Mouse (Mus musculus): Measurements from ENCODE around the gene Ppp2r5c. TPM values are rescaled to one million over a fixed set of nuclear protein-coding genes. Genes with fewer than 3 reads are reported as not detected.

Gene Ppp2r5c
- polyA plus RNA-seq, 1 experiment from 2014 or later, result 138 TPM

GRCm38 (mm10) chr12:110563383-110563782 is 116.5 kb downstream of the Ppp2r5c start:
- Histone ChIP-seq H3K4me2 (ENCODE audit: low read length) (no peak overlapping the region), H3K9me3 (ENCODE audit: control insufficient read depth, low read length) (no peaks in the 10 kb centered on the region), H3K4me3 (ENCODE audit: control insufficient read depth in 1 of 2, insufficient read depth in 1 of 2, low read depth in 1 of 2, low read length in 2 of 2) (no peak overlapping the region), H3K27me3 (ENCODE audit: control insufficient read depth, insufficient read depth, low read length) (no peaks in the 10 kb centered on the region), H3K27ac (replicated peaks in 1 of 2; ENCODE audit: control insufficient read depth in 1 of 2, insufficient read depth in 1 of 2, low read depth in 2 of 2, low read length in 2 of 2) (no peak overlapping the region), H3K9ac (ENCODE audit: low read length) (no peak overlapping the region), H3K4me1 (ENCODE audit: control insufficient read depth in 2 of 2, insufficient read depth in 2 of 2, low read length in 2 of 2) (no peaks in the 10 kb centered on the region), H3K36me3 (ENCODE audit: control insufficient read depth, insufficient read depth, low read length) (peaks cover 99% of the 10 kb centered on the region)
- no peak for ATAC-seq (ENCODE audit: insufficient number of reproducible peaks, insufficient read depth, low FRiP score, low read depth)
- WGBS, result 65% methylated on average over 11 of the region's 11 CpGs

GRCm38 (mm10) chr12:110564848-110565247 is 117.9 kb downstream of the Ppp2r5c start:
- H3K9ac ChIP-seq (ENCODE audit: low read length), result no peak overlapping the region
- no peaks in the 10 kb centered on the region for H3K9me3 ChIP-seq (ENCODE audit: control insufficient read depth, low read length)
- 97% methylated on average over 11 of the region's 11 CpGs for whole genome bisulfite sequencing
- H3K4me2 ChIP-seq (ENCODE audit: low read length), result no peak overlapping the region
- no peak overlapping the region for H3K27ac ChIP-seq (replicated peaks in 1 of 2; ENCODE audit: control insufficient read depth in 1 of 2, insufficient read depth in 1 of 2, low read depth in 2 of 2, low read length in 2 of 2)
- no peak for ATAC-seq (ENCODE audit: insufficient number of reproducible peaks, insufficient read depth, low FRiP score, low read depth)
- no peak overlapping the region for H3K4me3 ChIP-seq (ENCODE audit: control insufficient read depth in 1 of 2, insufficient read depth in 1 of 2, low read depth in 1 of 2, low read length in 2 of 2)
- no peaks in the 10 kb centered on the region for H3K27me3 ChIP-seq (ENCODE audit: control insufficient read depth, insufficient read depth, low read length)
- H3K4me1 ChIP-seq (ENCODE audit: control insufficient read depth in 2 of 2, insufficient read depth in 2 of 2, low read length in 2 of 2), result no peaks in the 10 kb centered on the region
- H3K36me3 ChIP-seq (ENCODE audit: control insufficient read depth, insufficient read depth, low read length), result peaks cover 99% of the 10 kb centered on the region

- no peaks in the 10 kb centered on the region for H3K9me3 ChIP-seq (ENCODE audit: control insufficient read depth, low read length)
- no peaks in the 10 kb centered on the region for H3K4me1 ChIP-seq (ENCODE audit: control insufficient read depth in 2 of 2, insufficient read depth in 2 of 2, low read length in 2 of 2)
- ATAC-seq (ENCODE audit: insufficient number of reproducible peaks, insufficient read depth, low FRiP score, low read depth), result no peak
- no peaks in the 10 kb centered on the region for H3K27me3 ChIP-seq (ENCODE audit: control insufficient read depth, insufficient read depth, low read length)
- no peak overlapping the region for H3K4me3 ChIP-seq (ENCODE audit: control insufficient read depth in 1 of 2, insufficient read depth in 1 of 2, low read depth in 1 of 2, low read length in 2 of 2)
- no peak overlapping the region for H3K4me2 ChIP-seq (ENCODE audit: low read length)
- no peak overlapping the region for H3K9ac ChIP-seq (ENCODE audit: low read length)
- WGBS, result 86% methylated on average over 9 of the region's 9 CpGs
- H3K36me3 ChIP-seq (ENCODE audit: control insufficient read depth, insufficient read depth, low read length), result peaks cover 99% of the 10 kb centered on the region
- no peak overlapping the region for H3K27ac ChIP-seq (replicated peaks in 1 of 2; ENCODE audit: control insufficient read depth in 1 of 2, insufficient read depth in 1 of 2, low read depth in 2 of 2, low read length in 2 of 2)
Observed at GRCm38 (mm10) chr12:110566366-110566765, 119.4 kb downstream of the Ppp2r5c start.

GRCm38 (mm10) chr12:110571050-110571449 is 124.1 kb downstream of the Ppp2r5c start:
- no peaks in the 10 kb centered on the region for H3K4me1 ChIP-seq (ENCODE audit: control insufficient read depth in 2 of 2, insufficient read depth in 2 of 2, low read length in 2 of 2)
- H3K4me2 ChIP-seq (ENCODE audit: low read length), result no peak overlapping the region
- 94% methylated on average over 10 of the region's 10 CpGs for WGBS
- H3K4me3 ChIP-seq (ENCODE audit: control insufficient read depth in 1 of 2, insufficient read depth in 1 of 2, low read depth in 1 of 2, low read length in 2 of 2), result no peak overlapping the region
- H3K36me3 ChIP-seq (ENCODE audit: control insufficient read depth, insufficient read depth, low read length), result peaks cover 99% of the 10 kb centered on the region
- H3K27me3 ChIP-seq (ENCODE audit: control insufficient read depth, insufficient read depth, low read length), result no peaks in the 10 kb centered on the region
- no peak overlapping the region for H3K9ac ChIP-seq (ENCODE audit: low read length)
- H3K9me3 ChIP-seq (ENCODE audit: control insufficient read depth, low read length), result no peaks in the 10 kb centered on the region
- ATAC-seq (ENCODE audit: insufficient number of reproducible peaks, insufficient read depth, low FRiP score, low read depth), result no peak
- no peak overlapping the region for H3K27ac ChIP-seq (replicated peaks in 1 of 2; ENCODE audit: control insufficient read depth in 1 of 2, insufficient read depth in 1 of 2, low read depth in 2 of 2, low read length in 2 of 2)

GRCm38 (mm10) chr12:110572351-110572750 is 125.4 kb downstream of the Ppp2r5c start:
- no peak overlapping the region for H3K9ac ChIP-seq (ENCODE audit: low read length)
- no peaks in the 10 kb centered on the region for H3K27me3 ChIP-seq (ENCODE audit: control insufficient read depth, insufficient read depth, low read length)
- H3K4me2 ChIP-seq (ENCODE audit: low read length), result no peak overlapping the region
- peaks cover 97% of the 10 kb centered on the region for H3K36me3 ChIP-seq (ENCODE audit: control insufficient read depth, insufficient read depth, low read length)
- no peak for ATAC-seq (ENCODE audit: insufficient number of reproducible peaks, insufficient read depth, low FRiP score, low read depth)
- no peak overlapping the region for H3K27ac ChIP-seq (replicated peaks in 1 of 2; ENCODE audit: control insufficient read depth in 1 of 2, insufficient read depth in 1 of 2, low read depth in 2 of 2, low read length in 2 of 2)
- no peak overlapping the region for H3K4me3 ChIP-seq (ENCODE audit: control insufficient read depth in 1 of 2, insufficient read depth in 1 of 2, low read depth in 1 of 2, low read length in 2 of 2)
- H3K4me1 ChIP-seq (ENCODE audit: control insufficient read depth in 2 of 2, insufficient read depth in 2 of 2, low read length in 2 of 2), result no peaks in the 10 kb centered on the region
- no peaks in the 10 kb centered on the region for H3K9me3 ChIP-seq (ENCODE audit: control insufficient read depth, low read length)
- WGBS, result 85% methylated on average over 4 of the region's 4 CpGs

DNA sequence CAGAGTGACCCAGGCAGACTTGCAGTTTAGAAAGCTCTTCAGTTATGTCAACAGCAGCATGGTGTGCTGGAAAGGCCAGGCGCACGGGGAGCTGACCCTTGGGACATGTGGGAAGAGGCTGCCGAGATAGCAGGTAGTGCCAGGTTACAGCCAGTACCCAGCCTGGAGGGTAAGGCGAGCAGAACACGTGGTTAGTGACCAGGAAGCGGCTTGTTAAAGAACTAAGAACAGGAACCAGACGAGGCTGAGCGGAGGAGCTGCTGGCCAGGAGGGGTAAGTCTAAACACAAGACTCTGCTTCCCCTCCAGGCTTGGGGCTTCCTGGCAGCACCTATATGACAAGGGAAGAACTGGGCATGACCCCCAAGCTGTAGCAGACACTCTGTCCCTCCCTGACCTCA is 126.7 kb downstream of the Ppp2r5c start:
- Histone ChIP-seq H3K9ac (ENCODE audit: low read length) (no peak overlapping the region), H3K4me2 (ENCODE audit: low read length) (no peak overlapping the region), H3K27me3 (ENCODE audit: control insufficient read depth, insufficient read depth, low read length) (no peaks in the 10 kb centered on the region), H3K4me1 (ENCODE audit: control insufficient read depth in 2 of 2, insufficient read depth in 2 of 2, low read length in 2 of 2) (no peaks in the 10 kb centered on the region), H3K36me3 (ENCODE audit: control insufficient read depth, insufficient read depth, low read length) (peaks cover 97% of the 10 kb centered on the region), H3K9me3 (ENCODE audit: control insufficient read depth, low read length) (no peaks in the 10 kb centered on the region), H3K27ac (replicated peaks in 1 of 2; ENCODE audit: control insufficient read depth in 1 of 2, insufficient read depth in 1 of 2, low read depth in 2 of 2, low read length in 2 of 2) (no peak overlapping the region), H3K4me3 (ENCODE audit: control insufficient read depth in 1 of 2, insufficient read depth in 1 of 2, low read depth in 1 of 2, low read length in 2 of 2) (no peak overlapping the region)
- WGBS, result 80% methylated on average over 8 of the region's 8 CpGs
- ATAC-seq (ENCODE audit: insufficient number of reproducible peaks, insufficient read depth, low FRiP score, low read depth), result no peak

GRCm38 (mm10) chr12:110575926-110576325 is 129.0 kb downstream of the Ppp2r5c start:
- no peak for ATAC-seq (ENCODE audit: insufficient number of reproducible peaks, insufficient read depth, low FRiP score, low read depth)
- H3K36me3 ChIP-seq (ENCODE audit: control insufficient read depth, insufficient read depth, low read length), result peaks cover 93% of the 10 kb centered on the region
- no peak overlapping the region for H3K4me2 ChIP-seq (ENCODE audit: low read length)
- no peaks in the 10 kb centered on the region for H3K4me1 ChIP-seq (ENCODE audit: control insufficient read depth in 2 of 2, insufficient read depth in 2 of 2, low read length in 2 of 2)
- WGBS, result 76% methylated on average over 4 of the region's 4 CpGs
- no peak overlapping the region for H3K27ac ChIP-seq (replicated peaks in 1 of 2; ENCODE audit: control insufficient read depth in 1 of 2, insufficient read depth in 1 of 2, low read depth in 2 of 2, low read length in 2 of 2)
- H3K9ac ChIP-seq (ENCODE audit: low read length), result no peak overlapping the region
- no peaks in the 10 kb centered on the region for H3K9me3 ChIP-seq (ENCODE audit: control insufficient read depth, low read length)
- no peak overlapping the region for H3K4me3 ChIP-seq (ENCODE audit: control insufficient read depth in 1 of 2, insufficient read depth in 1 of 2, low read depth in 1 of 2, low read length in 2 of 2)
- H3K27me3 ChIP-seq (ENCODE audit: control insufficient read depth, insufficient read depth, low read length), result no peaks in the 10 kb centered on the region

DNA sequence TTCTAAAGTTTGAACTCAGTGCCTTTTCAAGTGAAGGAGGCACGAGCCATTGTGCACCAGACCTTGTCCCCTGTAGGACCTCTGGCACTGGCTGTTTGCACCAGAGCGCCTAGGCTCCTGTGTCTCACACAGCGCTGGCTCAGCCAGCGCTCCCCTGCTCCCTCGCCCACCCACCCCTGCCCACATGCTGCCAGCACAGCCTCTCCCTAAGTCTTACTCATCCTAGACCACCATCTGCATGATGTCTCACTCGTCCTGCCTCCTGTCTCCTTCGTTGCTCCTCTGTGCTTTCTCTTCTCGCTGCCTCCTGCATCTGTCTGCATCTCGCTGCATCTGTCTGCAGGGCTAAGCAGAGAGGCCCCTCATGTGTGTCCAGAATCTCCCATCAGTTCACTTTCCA is 131.4 kb downstream of the Ppp2r5c start:
- H3K36me3 ChIP-seq (ENCODE audit: control insufficient read depth, insufficient read depth, low read length), result peaks cover 78% of the 10 kb centered on the region
- ATAC-seq (ENCODE audit: insufficient number of reproducible peaks, insufficient read depth, low FRiP score, low read depth), result no peak
- no peaks in the 10 kb centered on the region for H3K27me3 ChIP-seq (ENCODE audit: control insufficient read depth, insufficient read depth, low read length)
- 91% methylated on average over 9 of the region's 9 CpGs for WGBS
- no peak overlapping the region for H3K4me2 ChIP-seq (ENCODE audit: low read length)
- no peak overlapping the region for H3K27ac ChIP-seq (replicated peaks in 1 of 2; ENCODE audit: control insufficient read depth in 1 of 2, insufficient read depth in 1 of 2, low read depth in 2 of 2, low read length in 2 of 2)
- H3K9me3 ChIP-seq (ENCODE audit: control insufficient read depth, low read length), result no peaks in the 10 kb centered on the region
- H3K9ac ChIP-seq (ENCODE audit: low read length), result no peak overlapping the region
- H3K4me1 ChIP-seq (ENCODE audit: control insufficient read depth in 2 of 2, insufficient read depth in 2 of 2, low read length in 2 of 2), result no peaks in the 10 kb centered on the region
- H3K4me3 ChIP-seq (ENCODE audit: control insufficient read depth in 1 of 2, insufficient read depth in 1 of 2, low read depth in 1 of 2, low read length in 2 of 2), result no peak overlapping the region

All from heart, embryonic 14.5 days (tissue).